Mouse (Mus musculus): ENCODE data around the gene Mapk1.

Gene Mapk1

DNA sequence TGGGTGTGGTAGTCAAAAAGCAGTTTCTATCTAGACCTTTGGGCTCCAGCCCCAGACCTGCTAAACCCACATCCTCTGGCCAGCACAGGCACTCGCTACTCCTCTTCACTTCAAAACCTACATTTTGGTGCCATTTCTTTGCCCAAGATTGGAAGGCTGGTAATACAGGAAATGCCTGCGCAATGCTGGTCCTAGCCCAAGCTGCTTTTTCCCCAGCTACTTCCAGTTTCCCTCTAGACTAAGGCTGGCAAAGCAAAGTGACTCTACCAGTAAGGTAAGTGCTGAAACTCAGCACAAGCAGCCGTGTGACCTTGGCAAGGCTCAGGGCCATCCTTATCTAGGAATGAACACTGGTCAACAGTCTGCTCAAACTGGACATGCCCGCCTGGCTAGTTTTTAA is 102.5 kb downstream of the Mapk1 start:
- no peak for DNase-seq (ENCODE audit: low spot score in 2 of 2)

DNA sequence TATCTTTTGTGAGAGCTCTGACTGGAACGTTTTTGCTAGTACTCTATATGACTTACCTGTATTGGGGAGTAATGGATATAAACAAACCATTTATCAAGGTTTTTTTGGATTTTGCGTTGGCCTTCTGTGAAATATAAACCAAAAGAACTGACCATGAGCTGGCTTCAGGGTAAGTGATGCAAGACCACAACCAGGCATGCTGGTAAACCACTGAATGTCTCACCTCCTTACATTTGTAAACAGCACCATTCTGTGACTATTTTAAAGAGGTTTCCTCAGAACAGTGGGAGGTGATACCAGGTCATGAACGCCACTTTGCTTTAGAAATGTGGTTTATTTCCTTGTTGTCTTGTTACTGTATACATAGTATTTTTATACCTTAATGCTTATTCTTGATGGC is 103.1 kb downstream of the Mapk1 start:
- no peak for DNase-seq (ENCODE audit: low spot score in 2 of 2)

DNA sequence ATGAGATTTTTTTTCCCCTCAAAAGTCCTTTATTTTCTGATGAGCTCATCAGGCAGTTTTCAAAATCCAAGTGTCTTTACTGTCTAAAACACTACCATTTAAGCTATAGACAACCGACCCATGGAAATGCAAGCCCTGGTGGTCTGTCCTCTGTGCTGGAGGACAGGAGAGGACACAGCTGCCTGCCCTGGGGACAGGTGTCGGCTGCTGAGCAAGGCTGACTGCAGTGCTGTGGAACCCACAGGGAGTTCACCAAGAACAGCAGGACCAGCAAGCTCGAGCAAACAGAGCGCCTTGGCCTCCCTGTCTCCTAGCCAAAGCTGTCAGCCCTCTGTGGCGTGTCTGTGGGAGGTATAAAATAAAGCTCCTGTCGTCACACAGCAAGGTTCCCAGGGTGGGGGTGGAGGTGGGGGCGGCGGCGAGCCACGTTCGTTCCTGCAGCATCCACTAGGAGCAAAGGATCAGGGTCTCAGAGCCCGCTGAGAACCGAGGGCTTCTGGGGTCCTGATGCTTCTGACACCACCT is 103.5 kb downstream of the Mapk1 start:
- no peak for DNase-seq (ENCODE audit: low spot score in 2 of 2)

DNA sequence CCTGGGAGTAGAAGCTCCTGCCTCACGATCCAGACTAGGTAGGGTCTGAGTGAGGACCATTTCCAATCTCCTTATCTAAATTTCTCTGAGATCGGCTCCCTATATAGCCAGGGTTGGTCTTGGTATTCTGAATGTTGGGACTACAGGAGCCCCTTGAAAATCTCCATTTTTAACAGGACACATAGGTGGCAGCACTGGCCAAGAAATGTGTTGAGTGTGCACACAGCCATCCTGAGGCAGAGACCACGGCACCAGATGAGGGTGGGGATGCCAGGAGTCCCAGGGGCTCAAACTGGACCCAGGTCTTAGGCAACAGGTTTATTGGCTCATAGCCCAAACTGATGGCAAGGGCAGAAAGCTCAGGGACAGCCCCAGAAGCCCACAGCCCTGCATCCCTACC is 105.2 kb downstream of the Mapk1 start:
- no peak for DNase-seq (ENCODE audit: low spot score in 2 of 2)

DNA sequence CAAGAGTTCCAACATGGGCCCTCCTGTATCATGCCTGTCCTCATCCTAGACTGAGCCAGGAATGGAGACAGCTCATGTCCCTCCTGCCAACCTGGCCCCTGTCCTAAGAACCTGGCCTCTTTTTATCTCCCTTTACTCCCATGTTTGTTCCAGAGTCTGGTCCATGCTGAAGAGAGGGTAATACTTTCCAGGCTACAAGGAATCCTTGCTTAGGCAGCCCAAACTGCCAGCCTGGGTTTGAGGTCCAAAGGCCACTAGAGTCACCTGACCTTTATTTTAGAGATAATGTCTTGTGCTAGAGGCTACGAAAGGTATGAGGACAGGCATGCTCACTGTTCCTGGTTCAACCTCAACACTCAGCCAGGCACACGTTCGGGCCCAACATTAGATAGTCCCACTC is 113.8 kb downstream of the Mapk1 start:
- DNase-seq (ENCODE audit: low spot score in 2 of 2), result no peak

Data from urinary bladder, postnatal 4 days (tissue).